25 mouse cellular contexts compared by ENCODE assay signal in the genomic region with DNA sequence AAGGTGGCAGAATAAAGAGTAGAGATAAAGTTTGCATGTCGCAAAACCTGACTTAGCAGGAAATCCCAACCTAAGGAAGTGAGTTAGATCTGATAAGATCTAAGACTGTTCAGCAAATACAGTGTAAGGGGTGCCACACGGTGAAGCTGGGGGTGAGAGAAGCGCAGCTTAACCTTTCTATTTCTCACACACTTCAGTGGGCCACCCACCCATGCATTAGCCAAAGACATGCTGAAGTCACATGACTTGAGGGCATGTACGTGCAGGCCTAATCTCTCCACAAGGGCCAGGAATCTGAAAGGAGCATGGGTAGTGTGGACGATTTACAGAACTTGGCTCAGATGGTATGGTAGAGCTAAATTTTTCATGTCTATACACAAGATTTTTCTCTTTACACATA. TPM values are rescaled to one million over a fixed set of nuclear protein-coding genes. Genes with fewer than 3 reads are reported as not detected.
A peak's percentile ranks its signal among the peaks of the same experiment; 100 is the strongest.
DNase-seq lines count a peak whose midpoint lies in the region; ATAC-seq and TF ChIP-seq lines count a peak whose summit lies in the region.
"Had no signal": no experiment of that assay in that cellular context is flagged by ENCODE, and none has a peak within 500 bp of the region (broad histone marks: within the 10 kb centered on the region; RNA-seq: fewer than 3 reads in every experiment).

No protein-coding gene starts in this region.

- H3K27ac ChIP-seq in MEL (ENCODE audit: control insufficient read depth, low read depth, low read length), result no peak overlapping the region
- H3K27ac ChIP-seq in layer of hippocampus, adult 2 months, result no peak overlapping the region
- H3K27ac ChIP-seq: embryonic facial prominence, embryonic 15.5 days; heart, adult 2 months; hindbrain, postnatal 0 days; left cerebral cortex, adult 2 months; neural tube, embryonic 12.5 days had no signal

- H3K9ac ChIP-seq in MEL (ENCODE audit: control insufficient read depth, low read depth, low read length, poor library complexity, severe bottlenecking), result no peak overlapping the region
- H3K9ac ChIP-seq: embryonic facial prominence, embryonic 15.5 days; liver, postnatal 0 days; neural tube, embryonic 12.5 days had no signal

- peak; percentile 33 for DNase-seq in CD4-positive, CD25-positive, alpha-beta regulatory T cell, adult 2 months (ENCODE audit: low read depth, low spot score)
- DNase-seq in MEL (ENCODE audit: low read depth, low spot score), result peak; percentile 12
- DNase-seq in thymus, postnatal 10 days (ENCODE audit: low spot score in 2 of 2), result peak; percentile 10 to 30
- no peak for DNase-seq in gastrocnemius, postnatal 4 days (ENCODE audit: low spot score in 2 of 2)
- no peak for DNase-seq in layer of hippocampus, adult 2 months (ENCODE audit: low spot score in 2 of 2)
- no peak for DNase-seq in right cerebral cortex, postnatal 14 days
- DNase-seq in cerebellum, postnatal 10 days, result no peak
- DNase-seq: adrenal gland, adult 8-10 months; cerebellum, postnatal 14 days; embryo, embryonic 11 days; heart, adult 2 months; heart, postnatal 4 days; kidney, adult 18-20 months; kidney, postnatal 10 days; left cerebral cortex, postnatal 4 days; liver; liver, postnatal 0 days; lung, postnatal 10 days had no signal

- peaks cover 0 to 7% of the 10 kb centered on the region in 2 experiments; a peak in 2 of 4 replicates for H3K36me3 ChIP-seq in MEL (ENCODE audit: control insufficient read depth in 1 of 2, insufficient read depth in 2 of 2, low read length in 2 of 2)
- H3K36me3 ChIP-seq: embryonic facial prominence, embryonic 15.5 days; neural tube, embryonic 12.5 days had no signal

- H3K4me3 ChIP-seq in MEL (ENCODE audit: control insufficient read depth in 1 of 2, insufficient read depth in 1 of 2, low read depth in 2 of 2, low read length in 2 of 2), result no peak overlapping the region
- H3K4me3 ChIP-seq in layer of hippocampus, adult 2 months, result no peak overlapping the region
- H3K4me3 ChIP-seq: embryonic facial prominence, embryonic 15.5 days; heart, adult 2 months; left cerebral cortex, adult 2 months; neural tube, embryonic 12.5 days had no signal

- TF ChIP-seq CTCF in MEL (IDR thresholded peaks at IDR 0.05 in 2 of 3, conservative IDR thresholded peaks at IDR 0.05 in 1 of 3; ENCODE audit: control insufficient read depth in 1 of 3, insufficient read depth in 1 of 3, low read depth in 2 of 3, low read length in 3 of 3, poor library complexity in 1 of 3, severe bottlenecking in 1 of 3), result no peak
- TF ChIP-seq CTCF in layer of hippocampus, adult 2 months (conservative IDR thresholded peaks at IDR 0.05), result no peak

- ATAC-seq in megakaryocyte, adult 5-6 weeks (ENCODE audit: poor library complexity, severe bottlenecking), result 0 out of 2 replicates have a peak, but pooled peaks have one; percentile 2
- ATAC-seq: forebrain, embryonic 16.5 days; hindbrain, postnatal 0 days; liver, postnatal 0 days had no signal

- no peak for TF ChIP-seq POLR2A in MEL (IDR thresholded peaks at IDR 0.05; ENCODE audit: control insufficient read depth in 1 of 2, insufficient read depth in 1 of 2, low read depth in 1 of 2, low read length in 2 of 2, poor library complexity in 1 of 2)

- TF ChIP-seq EP300 in MEL (IDR thresholded peaks at IDR 0.05; ENCODE audit: low read depth in 1 of 2, low read length in 2 of 2), result no peak

- H3K79me2 ChIP-seq in MEL (ENCODE audit: control insufficient read depth, insufficient read depth, low read length, poor library complexity), result peaks cover 6% of the 10 kb centered on the region

- no peaks in the 10 kb centered on the region for H3K9me3 ChIP-seq in MEL (replicated peaks; ENCODE audit: insufficient read depth, low read length)
- H3K9me3 ChIP-seq: embryonic facial prominence, embryonic 15.5 days; neural tube, embryonic 12.5 days had no signal

- TF ChIP-seq RAD21 in MEL (IDR thresholded peaks at IDR 0.05; ENCODE audit: low read depth, low read length), result no peak

- no peaks in the 10 kb centered on the region for H3K27me3 ChIP-seq in MEL (ENCODE audit: control insufficient read depth in 1 of 2, insufficient read depth in 2 of 2, low read length in 2 of 2)
- H3K27me3 ChIP-seq: CH12.LX; embryonic facial prominence, embryonic 15.5 days; neural tube, embryonic 12.5 days had no signal

- peaks cover 0 to 5% of the 10 kb centered on the region in 2 experiments; a peak in 3 of 4 replicates for H3K4me1 ChIP-seq in MEL (ENCODE audit: control insufficient read depth in 1 of 2, insufficient read depth in 2 of 2, low read length in 2 of 2)
- H3K4me1 ChIP-seq: embryonic facial prominence, embryonic 15.5 days; neural tube, embryonic 12.5 days had no signal

TF ChIP-seq in MEL, 35 proteins besides CTCF, POLR2A, EP300 and RAD21:
- TF ChIP-seq GATA1 (IDR thresholded peaks at IDR 0.05; ENCODE audit: low read depth, low read length) (0 out of 2 replicates have a peak, but pooled peaks have one; percentile 18), USF1 (IDR thresholded peaks at IDR 0.05; ENCODE audit: low read depth, low read length) (peak; percentile 54; the same call in 1 of the 2 replicates), ZC3H11A (IDR thresholded peaks at IDR 0.05; ENCODE audit: low read depth, low read length) (no peak)

RNA-seq across cellular contexts. Expression of gene Usp25, which starts 4.3 kb away (rescaled TPM):
- 45.5 and 45.6 TPM in 2 replicates for total RNA-seq in MEL (2012; rRNA removed)
- 10 to 100 TPM in 1 of 2 experiments, not detected in 1; 43.0 TPM for polyA plus RNA-seq in MEL (2012; ENCODE audit: insufficient read depth in 1 of 2, insufficient read length in 2 of 2, low read depth in 1 of 2, low replicate concordance in 2 of 2, missing spikeins in 1 of 2)
- 147 and 155 TPM in 2 replicates for total RNA-seq in megakaryocyte, adult 5-6 weeks (2015)
- total RNA-seq in megakaryocyte, adult 5-6 weeks (2017), result 160 and 174 TPM in 2 replicates
- total RNA-seq in gastrocnemius, postnatal 4 days (2021), result 10 to 100 TPM; 64.6 to 71.6 TPM
- total RNA-seq in layer of hippocampus, adult 2 months (2021), result 10 to 100 TPM; 29.8 to 36.6 TPM

Comparison
In these comparisons a context has a peak if more than half of its experiments do, and no peak if none do; other contexts are left out.
1. DNase-seq: peak in CD4-positive, CD25-positive, alpha-beta regulatory T cell, adult 2 months (single experiment), MEL (single experiment) and thymus, postnatal 10 days (2 of 2); none in gastrocnemius, postnatal 4 days (0 of 2), layer of hippocampus, adult 2 months (0 of 2), right cerebral cortex, postnatal 14 days (single experiment) and cerebellum, postnatal 10 days (0 of 2).